Mouse (Mus musculus): ENCODE results near the gene Tcf7l2.

- no peak for TF ChIP-seq CTCF (IDR thresholded peaks at IDR 0.05; ENCODE audit: control insufficient read depth, insufficient read depth, insufficient read length)
- TF ChIP-seq USF1 (IDR thresholded peaks at IDR 0.05; ENCODE audit: low read depth): no peak
- no peak for TF ChIP-seq MAX (IDR thresholded peaks at IDR 0.05)
Measured at GRCm38 (mm10) chr19:55757403-55757802, 15.8 kb downstream of the Tcf7l2 start.
